In genomic region chr2:104692551-104692950, GRCm38 (mm10) we compare ENCODE assay signal across 24 mouse cellular contexts. TPM values are rescaled to one million over a fixed set of nuclear protein-coding genes. Genes with fewer than 3 reads are reported as not detected.
DNase-seq lines count a peak whose midpoint lies in the region; ATAC-seq and TF ChIP-seq lines count a peak whose summit lies in the region.
"Had no signal": no experiment of that assay in that cellular context is flagged by ENCODE, and none has a peak within 500 bp of the region (broad histone marks: within the 10 kb centered on the region; RNA-seq: fewer than 3 reads in every experiment).

No protein-coding gene starts in this region.

- H3K27ac ChIP-seq in liver, adult 2 months (replicated peaks; ENCODE audit: insufficient read depth, low read depth, low read length) = no peak overlapping the region
- H3K27ac ChIP-seq in liver, embryonic 11.5 days (ENCODE audit: low read depth, low read length) = no peak overlapping the region
- H3K27ac ChIP-seq in intestine, embryonic 15.5 days = no peak overlapping the region
- H3K27ac ChIP-seq: embryonic facial prominence, embryonic 13.5 days; forebrain, embryonic 13.5 days; heart, adult 2 months; heart, embryonic 13.5 days; hindbrain, embryonic 15.5 days had no signal

- WGBS in liver, adult 2 months = 30% methylated on average over 2 of the region's 2 CpGs
- 55% methylated on average over 2 of the region's 2 CpGs for WGBS in liver, embryonic 11.5 days
- 35% methylated on average over 2 of the region's 2 CpGs for WGBS in intestine, embryonic 15.5 days

- TF ChIP-seq CTCF in liver, adult 2 months (IDR thresholded peaks at IDR 0.05; ENCODE audit: low read depth, low read length) = no peak

- H3K36me3 ChIP-seq in liver, adult 2 months (ENCODE audit: control insufficient read depth, insufficient read depth, low read length) = 0 out of 2 replicates have a peak, but pooled peaks cover 2% of the 10 kb centered on the region
- no peaks in the 10 kb centered on the region for H3K36me3 ChIP-seq in liver, embryonic 11.5 days (ENCODE audit: control insufficient read depth, insufficient read depth, low read length)
- H3K36me3 ChIP-seq in intestine, embryonic 15.5 days = no peaks in the 10 kb centered on the region

- H3K9me3 ChIP-seq in liver, embryonic 11.5 days (ENCODE audit: control insufficient read depth, low read length) = no peaks in the 10 kb centered on the region
- H3K9me3 ChIP-seq in intestine, embryonic 15.5 days = no peaks in the 10 kb centered on the region
- H3K9me3 ChIP-seq: embryonic facial prominence, embryonic 13.5 days; forebrain, embryonic 13.5 days; heart, embryonic 13.5 days; hindbrain, embryonic 15.5 days had no signal

- no peak for ATAC-seq in liver, embryonic 11.5 days (replicated peaks; ENCODE audit: low FRiP score)
- no peak for ATAC-seq in intestine, embryonic 15.5 days
- ATAC-seq: forebrain, embryonic 13.5 days; intestine, postnatal 0 days had no signal

- no peak overlapping the region for H3K9ac ChIP-seq in liver, adult 2 months (ENCODE audit: low read depth, low read length)
- H3K9ac ChIP-seq in liver, embryonic 11.5 days (ENCODE audit: low read depth, low read length) = no peak overlapping the region
- H3K9ac ChIP-seq in intestine, embryonic 15.5 days = no peak overlapping the region
- H3K9ac ChIP-seq: embryonic facial prominence, embryonic 13.5 days; forebrain, embryonic 13.5 days; heart, embryonic 13.5 days; hindbrain, embryonic 15.5 days had no signal

- peaks cover 17% of the 10 kb centered on the region for H3K4me1 ChIP-seq in liver, adult 2 months (ENCODE audit: control insufficient read depth, insufficient read depth, low read length)
- H3K4me1 ChIP-seq in liver, embryonic 11.5 days (replicated peaks; ENCODE audit: control insufficient read depth, insufficient read depth, low read length) = no peaks in the 10 kb centered on the region; the same call in 1 of the 2 replicates
- H3K4me1 ChIP-seq in intestine, embryonic 15.5 days (replicated peaks) = no peaks in the 10 kb centered on the region
- H3K4me1 ChIP-seq: embryonic facial prominence, embryonic 13.5 days; forebrain, embryonic 13.5 days; hindbrain, embryonic 15.5 days had no signal

- H3K27me3 ChIP-seq in liver, adult 2 months (ENCODE audit: control insufficient read depth, insufficient read depth, low read length) = no peaks in the 10 kb centered on the region
- no peaks in the 10 kb centered on the region for H3K27me3 ChIP-seq in liver, embryonic 11.5 days (replicated peaks; ENCODE audit: control insufficient read depth, insufficient read depth, low read length)
- no peaks in the 10 kb centered on the region for H3K27me3 ChIP-seq in intestine, embryonic 15.5 days (replicated peaks)
- H3K27me3 ChIP-seq: CH12.LX; embryonic facial prominence, embryonic 13.5 days; forebrain, embryonic 13.5 days; heart, embryonic 13.5 days; hindbrain, embryonic 15.5 days had no signal

- peak; percentile 32 for DNase-seq in cerebellum, adult 18-20 months
- no peak for DNase-seq in cerebellum, postnatal 36 days
- peak; percentile 29 for DNase-seq in liver, adult 2 months (ENCODE audit: extremely low read depth, low read depth, low spot score)
- no peak for DNase-seq in liver, embryonic 11.5 days (ENCODE audit: low spot score)
- peak; percentile 44 for DNase-seq in adrenal gland, postnatal 14 days
- peak; percentile 19 for DNase-seq in brain, adult 2 months (ENCODE audit: low read depth, low spot score)
- DNase-seq in frontal cortex, adult 2 months (ENCODE audit: extremely low spot score in 1 of 2, low spot score in 1 of 2) = no peak
- DNase-seq: cerebellum, adult 11 months; cerebellum, adult 9-10 months; gastrocnemius, postnatal 36 days; heart, adult 2 months; heart, postnatal 36 days; kidney, adult 8-10 months had no signal

- no peaks in the 10 kb centered on the region for H3K79me2 ChIP-seq in liver, adult 2 months (ENCODE audit: control insufficient read depth, insufficient read depth, low read length)

- H3K4me2 ChIP-seq in liver, embryonic 11.5 days = no peak overlapping the region
- no peak overlapping the region for H3K4me2 ChIP-seq in intestine, embryonic 15.5 days (replicated peaks)
- H3K4me2 ChIP-seq: embryonic facial prominence, embryonic 13.5 days; forebrain, embryonic 13.5 days; heart, embryonic 13.5 days; hindbrain, embryonic 15.5 days had no signal

- no peak overlapping the region for H3K4me3 ChIP-seq in liver, adult 2 months (ENCODE audit: insufficient read depth, low read depth, low read length)
- no peak overlapping the region for H3K4me3 ChIP-seq in liver, embryonic 11.5 days (ENCODE audit: low read depth, low read length)
- H3K4me3 ChIP-seq in intestine, embryonic 15.5 days (replicated peaks) = no peak overlapping the region
- H3K4me3 ChIP-seq: embryonic facial prominence, embryonic 13.5 days; forebrain, embryonic 13.5 days; heart, adult 2 months; heart, embryonic 13.5 days; hindbrain, embryonic 15.5 days had no signal

- TF ChIP-seq POLR2A in liver, adult 2 months (IDR thresholded peaks at IDR 0.05; ENCODE audit: extremely low read depth, insufficient read depth, low read length) = no peak

RNA-seq across cellular contexts. Expression of gene Tcp11l1, which starts 19.4 kb away (rescaled TPM):
- 4.1 and 5.3 TPM in 2 replicates for total RNA-seq in liver, adult 2 months (2014; rRNA removed)
- polyA plus RNA-seq in liver, adult 2 months (2012; rRNA removed) = 3.1 and 3.5 TPM in 2 replicates
- polyA plus RNA-seq in liver, embryonic 11.5 days (2014; fragmentation: Nextera tagmentation; extraction: Ambion mirVana) = 20.3 and 22.9 TPM in 2 replicates
- 9.0 and 10.6 TPM in 2 replicates for total RNA-seq in adrenal gland, postnatal 14 days (2021)
- polyA plus RNA-seq in intestine, embryonic 15.5 days (2015; fragmentation: Nextera tagmentation; extraction: Ambion mirVana) = 31.2 and 34.5 TPM in 2 replicates
- polyA plus RNA-seq in frontal cortex, adult 2 months (2012; rRNA removed) = 14.6 and 17.5 TPM in 2 replicates

RNA-seq across cellular contexts. Expression of gene Pin1rt1, which starts 23.6 kb away (rescaled TPM):
- total RNA-seq in liver, adult 2 months (2014; rRNA removed) = not detected in 2 replicates
- polyA plus RNA-seq in liver, adult 2 months (2012; rRNA removed) = not detected in 2 replicates
- polyA plus RNA-seq in liver, embryonic 11.5 days (2014; fragmentation: Nextera tagmentation; extraction: Ambion mirVana) = not detected in 2 replicates
- total RNA-seq in adrenal gland, postnatal 14 days (2021) = not detected in 2 replicates
- polyA plus RNA-seq in intestine, embryonic 15.5 days (2015; fragmentation: Nextera tagmentation; extraction: Ambion mirVana) = 0.14 TPM in 1 of 2 replicates, not detected in the other
- not detected in 2 replicates for polyA plus RNA-seq in frontal cortex, adult 2 months (2012; rRNA removed)
- total RNA-seq: CH12.LX; gastrocnemius, adult 8-10 months; gastrocnemius, postnatal 36 days; heart, adult 2 months; heart, postnatal 36 days had no signal
- polyA plus RNA-seq: brain, embryonic 14.5 days; embryonic facial prominence, embryonic 13.5 days; forebrain, embryonic 13.5 days; heart, adult 2 months; heart, embryonic 13.5 days; heart, postnatal 0 days; hindbrain, embryonic 11.5 days; intestine, postnatal 0 days had no signal

RNA-seq across cellular contexts. Expression of gene Depdc7, which starts 50.1 kb away (rescaled TPM):
- total RNA-seq in liver, adult 2 months (2014; rRNA removed) = 50.9 and 53.5 TPM in 2 replicates
- 26.4 and 30.0 TPM in 2 replicates for polyA plus RNA-seq in liver, adult 2 months (2012; rRNA removed)
- polyA plus RNA-seq in liver, embryonic 11.5 days (2014; fragmentation: Nextera tagmentation; extraction: Ambion mirVana) = 10.3 and 12.3 TPM in 2 replicates
- 1.8 and 5.2 TPM in 2 replicates for total RNA-seq in adrenal gland, postnatal 14 days (2021)
- 32.6 and 36.2 TPM in 2 replicates for polyA plus RNA-seq in intestine, embryonic 15.5 days (2015; fragmentation: Nextera tagmentation; extraction: Ambion mirVana)
- polyA plus RNA-seq in frontal cortex, adult 2 months (2012; rRNA removed) = 1.5 and 1.8 TPM in 2 replicates

Comparison
In these comparisons a context has a peak if more than half of its experiments do, and no peak if none do; other contexts are left out.
1. DNase-seq: peak in cerebellum, adult 18-20 months (2 of 2), liver, adult 2 months (single experiment), adrenal gland, postnatal 14 days (single experiment) and brain, adult 2 months (single experiment); none in cerebellum, postnatal 36 days (0 of 2), liver, embryonic 11.5 days (single experiment) and frontal cortex, adult 2 months (0 of 2).